Mouse (Mus musculus) ES-Bruce4 (cell line): Measurements from ENCODE around the gene Naga.

Experiments
- CTCF ChIP-seq: IDR thresholded peaks from one replicate; pipeline ENCODE4 v1.8.1; 2011; ENCODE audit warnings: low read depth, low read length
- EP300 ChIP-seq: IDR thresholded peaks from 2 replicates; pipeline ENCODE4 v1.6.1; 2011; ENCODE audit warnings: low read depth, low read length; ENCODE audit not compliant: insufficient read depth
- POLR2A ChIP-seq: IDR thresholded peaks from one replicate; pipeline ENCODE4 v1.8.1; 2011; ENCODE audit warnings: low read length; ENCODE audit not compliant: insufficient read depth

DNA sequence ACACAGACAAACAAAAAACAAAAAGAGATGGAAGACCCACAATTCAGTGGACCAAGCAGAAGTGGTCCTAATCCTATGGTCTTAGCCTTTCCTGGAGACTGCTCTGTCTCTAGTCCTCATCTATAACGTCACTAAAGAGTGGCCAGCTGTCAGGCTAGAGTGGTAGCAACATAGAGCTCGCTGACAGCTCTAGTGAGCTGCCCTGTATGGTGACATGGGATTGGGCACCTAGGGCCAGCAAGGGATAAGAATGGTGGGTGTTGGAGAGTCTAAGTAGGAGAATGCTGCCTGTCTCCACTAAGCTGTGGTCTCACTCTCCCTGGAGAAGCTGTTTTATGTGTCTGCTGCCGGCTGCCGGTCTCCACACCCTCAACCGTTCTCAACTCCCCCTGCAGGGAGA lies 45.9 kb downstream of the Naga start:
- no peak for TF ChIP-seq CTCF
- TF ChIP-seq EP300, result no peak
- TF ChIP-seq POLR2A, result no peak
